Mouse (Mus musculus): ENCODE results near the gene Tnnc1.

DNA sequence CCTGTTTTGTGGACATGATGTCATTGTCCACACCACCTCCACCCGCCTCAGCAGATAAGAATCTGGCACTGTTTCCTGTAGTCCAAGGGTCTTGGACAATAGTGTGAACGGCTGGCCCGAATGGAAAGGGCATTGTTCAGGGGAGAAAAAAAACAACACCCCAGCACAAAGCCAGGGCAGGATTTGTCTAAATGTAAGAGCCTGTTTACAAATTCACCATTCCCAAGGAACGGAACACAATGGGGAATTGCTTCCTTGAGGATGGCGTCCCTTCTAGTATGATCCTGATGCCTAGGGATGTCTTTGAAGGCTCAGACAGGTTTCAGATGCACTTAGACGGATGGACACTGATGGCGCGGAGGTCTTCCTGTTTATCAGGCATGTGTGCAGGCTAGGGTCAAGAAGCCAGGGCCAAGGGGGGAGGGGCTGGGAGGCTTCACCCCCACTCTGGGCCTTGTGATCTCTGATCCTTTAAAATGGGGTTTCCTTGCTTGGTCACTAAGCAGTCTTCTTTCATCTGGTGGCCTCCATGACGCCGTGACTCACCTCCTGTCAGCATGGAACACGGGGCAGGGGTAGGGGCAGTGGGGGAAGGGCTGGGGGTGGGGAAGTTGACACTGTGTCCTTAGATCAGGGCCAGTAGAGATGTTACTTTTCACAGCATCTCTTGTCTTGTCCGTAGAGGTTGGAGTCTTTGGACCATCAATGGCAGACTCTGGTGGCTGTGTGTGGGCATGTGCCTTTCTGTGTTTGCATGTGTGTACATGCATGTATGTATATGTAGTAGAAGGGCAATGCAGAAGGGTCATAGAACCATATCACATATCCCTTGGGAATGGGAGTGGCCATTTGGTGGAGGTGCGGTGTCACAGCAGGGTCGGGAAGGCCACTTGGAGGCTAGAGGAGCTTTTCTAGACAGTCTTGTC is 25.2 kb downstream of the Tnnc1 start:
- TF ChIP-seq GATA1 (IDR thresholded peaks at IDR 0.05; ENCODE audit: low read length) (no peak), TAL1 (IDR thresholded peaks at IDR 0.05; ENCODE audit: low read length) (no peak)
